Mouse (Mus musculus) heart, embryonic 13.5 days (tissue): ENCODE measurements at regions not wholly inside any gene's neighbourhood (a gene's known extent, or its start where the extent isn't known, plus 50 kb on each side); places are given as distances from the start of the nearest gene placed in this dataset.

Experiments
- ATAC-seq: fragments of 200-750 bp; cut with Nextera tagmentation; 2 replicates; pipeline ENCODE4 v1.8.0; 2017; ENCODE audit warnings: moderate TSS enrichment; ENCODE audit not compliant: insufficient number of reproducible peaks, low FRiP score, low TSS enrichment; ENCODE audit errors: extremely low read depth
- H3K27ac ChIP-seq: fragments of 300-500 bp; sonication (generic); replicated peaks from 2 replicates; pipeline ENCODE4 v1.5.1; 2015; ENCODE audit warnings: moderate library complexity, mild to moderate bottlenecking, inconsistent platforms
- H3K27me3 ChIP-seq: fragments of 300-500 bp; sonication (generic); replicated peaks from 2 replicates; pipeline ENCODE4 v1.6.1; 2015; ENCODE audit warnings: mild to moderate bottlenecking, inconsistent platforms
- H3K36me3 ChIP-seq: fragments of 300-500 bp; sonication (generic); 2 replicates; pipeline ENCODE4 v1.6.1; 2015; ENCODE audit warnings: mild to moderate bottlenecking, inconsistent platforms
- H3K4me1 ChIP-seq: fragments of 300-500 bp; sonication (generic); 2 replicates; pipeline ENCODE4 v1.6.1; 2015; ENCODE audit warnings: inconsistent platforms
- H3K4me2 ChIP-seq: fragments of 300-500 bp; sonication (generic); 2 replicates; pipeline ENCODE4 v1.6.1; 2015; ENCODE audit warnings: inconsistent platforms, mild to moderate bottlenecking, moderate library complexity
- H3K4me3 ChIP-seq: fragments of 300-500 bp; sonication (generic); 2 replicates; pipeline ENCODE4 v1.5.1; 2015; ENCODE audit warnings: moderate library complexity, mild to moderate bottlenecking, inconsistent platforms
- H3K9ac ChIP-seq: fragments of 300-500 bp; sonication (generic); 2 replicates; pipeline ENCODE4 v1.6.1; 2015; ENCODE audit warnings: inconsistent platforms, mild to moderate bottlenecking, moderate library complexity
- H3K9me3 ChIP-seq: fragments of 300-500 bp; sonication (generic); 2 replicates; pipeline ENCODE4 v1.6.1; 2016; ENCODE audit warnings: inconsistent platforms
- WGBS: fragments of 180-500 bp; shearing (Covaris S2); methylation state at CpG from one replicate; pipeline ENCODE4 v1.1.7; 2015; ENCODE audit warnings: mixed read lengths; 5-methylcytosine and 5-hydroxymethylcytosine counted together

- Histone ChIP-seq H3K4me3 (no peak overlapping the region), H3K27ac (no peak overlapping the region), H3K27me3 (no peaks in the 10 kb centered on the region), H3K9ac (no peak overlapping the region), H3K9me3 (no peaks in the 10 kb centered on the region), H3K4me2 (no peak overlapping the region), H3K4me1 (no peaks in the 10 kb centered on the region), H3K36me3 (no peaks in the 10 kb centered on the region)
- no peak for ATAC-seq
Observed at GRCm38 (mm10) chr8:102845362-102845761, 59.9 kb upstream of the Cdh11 start.

- ATAC-seq = no peak
- no peak overlapping the region for H3K4me3 ChIP-seq
Observed at GRCm38 (mm10) chr8:102860021-102860420, 74.6 kb upstream of the Cdh11 start.

GRCm38 (mm10) chr8:102899525-102899924, 114.1 kb upstream of the Cdh11 start:
- Histone ChIP-seq H3K4me2 (no peak overlapping the region), H3K4me1 (no peaks in the 10 kb centered on the region), H3K27ac (no peak overlapping the region), H3K9me3 (no peaks in the 10 kb centered on the region), H3K4me3 (no peak overlapping the region), H3K36me3 (no peaks in the 10 kb centered on the region), H3K9ac (no peak overlapping the region), H3K27me3 (no peaks in the 10 kb centered on the region)
- no peak for ATAC-seq
- 70% methylated on average over 2 of the region's 2 CpGs for WGBS

More at GRCm38 (mm10) chr8:102860021-102860420, 74.6 kb upstream of the Cdh11 start:
- WGBS = 79% methylated on average over 1 of the region's 1 CpGs
- Histone ChIP-seq H3K4me1 (no peaks in the 10 kb centered on the region), H3K9me3 (no peaks in the 10 kb centered on the region), H3K9ac (no peak overlapping the region), H3K36me3 (no peaks in the 10 kb centered on the region), H3K27ac (no peak overlapping the region), H3K4me2 (no peak overlapping the region), H3K27me3 (no peaks in the 10 kb centered on the region)

GRCm38 (mm10) chr8:102900662-102901061, 115.2 kb upstream of the Cdh11 start:
- Histone ChIP-seq H3K27ac (no peak overlapping the region), H3K27me3 (no peaks in the 10 kb centered on the region), H3K4me1 (no peaks in the 10 kb centered on the region), H3K9me3 (no peaks in the 10 kb centered on the region), H3K4me3 (no peak overlapping the region), H3K4me2 (no peak overlapping the region), H3K9ac (no peak overlapping the region), H3K36me3 (no peaks in the 10 kb centered on the region)
- 74% methylated on average over 5 of the region's 5 CpGs for WGBS
- no peak for ATAC-seq

GRCm38 (mm10) chr8:102907444-102907843, 122.0 kb upstream of the Cdh11 start:
- H3K4me2 ChIP-seq = no peak overlapping the region
- H3K4me1 ChIP-seq = no peaks in the 10 kb centered on the region
- H3K4me3 ChIP-seq = no peak overlapping the region
- H3K27me3 ChIP-seq = no peaks in the 10 kb centered on the region
- H3K27ac ChIP-seq = no peak overlapping the region
- H3K9me3 ChIP-seq = no peaks in the 10 kb centered on the region
- H3K9ac ChIP-seq = no peak overlapping the region
- no peaks in the 10 kb centered on the region for H3K36me3 ChIP-seq
- 34% methylated on average over 2 of the region's 2 CpGs for WGBS
- ATAC-seq = no peak

- Histone ChIP-seq H3K27ac (no peak overlapping the region), H3K4me2 (no peak overlapping the region), H3K27me3 (no peaks in the 10 kb centered on the region), H3K4me3 (no peak overlapping the region), H3K4me1 (no peaks in the 10 kb centered on the region), H3K9me3 (no peaks in the 10 kb centered on the region), H3K9ac (no peak overlapping the region), H3K36me3 (no peaks in the 10 kb centered on the region)
- WGBS = 50% methylated on average over 3 of the region's 3 CpGs
- no peak for ATAC-seq
Observed at GRCm38 (mm10) chr8:102931342-102931835, 145.9 kb upstream of the Cdh11 start.

GRCm38 (mm10) chr8:102938771-102939170, 153.3 kb upstream of the Cdh11 start:
- no peak overlapping the region for H3K4me3 ChIP-seq
- H3K4me1 ChIP-seq = no peaks in the 10 kb centered on the region
- no peak overlapping the region for H3K9ac ChIP-seq
- ATAC-seq = no peak
- no peak overlapping the region for H3K4me2 ChIP-seq
- no peaks in the 10 kb centered on the region for H3K27me3 ChIP-seq
- 72% methylated on average over 2 of the region's 2 CpGs for WGBS
- no peaks in the 10 kb centered on the region for H3K36me3 ChIP-seq
- no peak overlapping the region for H3K27ac ChIP-seq
- no peaks in the 10 kb centered on the region for H3K9me3 ChIP-seq

GRCm38 (mm10) chr8:102945546-102945945, 160.1 kb upstream of the Cdh11 start:
- H3K36me3 ChIP-seq = no peaks in the 10 kb centered on the region
- H3K4me3 ChIP-seq = no peak overlapping the region
- no peak overlapping the region for H3K4me2 ChIP-seq
- H3K4me1 ChIP-seq = no peaks in the 10 kb centered on the region
- peaks cover 3% of the 10 kb centered on the region; the same call in 1 of the 2 replicates for H3K9me3 ChIP-seq
- peak; percentile 42; the same call in 1 of the 2 replicates for ATAC-seq
- no peak overlapping the region for H3K9ac ChIP-seq
- WGBS = 35% methylated on average over 5 of the region's 5 CpGs
- H3K27ac ChIP-seq = no peak overlapping the region
- H3K27me3 ChIP-seq = no peaks in the 10 kb centered on the region

- H3K4me1 ChIP-seq = no peaks in the 10 kb centered on the region
- no peak overlapping the region for H3K27ac ChIP-seq
- no peaks in the 10 kb centered on the region for H3K36me3 ChIP-seq
- no peak for ATAC-seq
- H3K4me2 ChIP-seq = no peak overlapping the region
- no peaks in the 10 kb centered on the region for H3K27me3 ChIP-seq
- WGBS = 52% methylated on average over 7 of the region's 7 CpGs
- H3K9ac ChIP-seq = no peak overlapping the region
- H3K4me3 ChIP-seq = no peak overlapping the region
- H3K9me3 ChIP-seq = no peaks in the 10 kb centered on the region
Observed at GRCm38 (mm10) chr8:102978161-102978581, 192.7 kb upstream of the Cdh11 start.

GRCm38 (mm10) chr8:102983220-102983909, 197.9 kb upstream of the Cdh11 start:
- Histone ChIP-seq H3K9ac (no peak overlapping the region), H3K4me2 (no peak overlapping the region), H3K9me3 (no peaks in the 10 kb centered on the region), H3K27me3 (no peaks in the 10 kb centered on the region), H3K4me3 (no peak overlapping the region), H3K27ac (no peak overlapping the region), H3K4me1 (no peaks in the 10 kb centered on the region), H3K36me3 (no peaks in the 10 kb centered on the region)
- no peak for ATAC-seq
- 39% methylated on average over 3 of the region's 3 CpGs for WGBS

GRCm38 (mm10) chr8:102983910-102984225, 198.4 kb upstream of the Cdh11 start:
- Histone ChIP-seq H3K4me1 (no peaks in the 10 kb centered on the region), H3K27me3 (no peaks in the 10 kb centered on the region), H3K27ac (no peak overlapping the region), H3K4me2 (no peak overlapping the region), H3K4me3 (no peak overlapping the region), H3K36me3 (no peaks in the 10 kb centered on the region), H3K9me3 (no peaks in the 10 kb centered on the region), H3K9ac (no peak overlapping the region)
- no peak for ATAC-seq
- 49% methylated on average over 3 of the region's 3 CpGs for WGBS

GRCm38 (mm10) chr8:103007284-103007984, 222.0 kb upstream of the Cdh11 start:
- Histone ChIP-seq H3K27me3 (no peaks in the 10 kb centered on the region), H3K27ac (no peak overlapping the region), H3K36me3 (no peaks in the 10 kb centered on the region), H3K9ac (no peak overlapping the region), H3K9me3 (no peaks in the 10 kb centered on the region), H3K4me1 (no peaks in the 10 kb centered on the region), H3K4me3 (no peak overlapping the region), H3K4me2 (no peak overlapping the region)
- no peak for ATAC-seq
- 72% methylated on average over 2 of the region's 2 CpGs for WGBS
